Mouse (Mus musculus) MEL (cell line): ENCODE results near the gene Fa2h. TPM values are rescaled to one million over a fixed set of nuclear protein-coding genes. Genes with fewer than 3 reads are reported as not detected.

ENCODE experiments used
- DNase-seq: peaks from one replicate; pipeline ENCODE4 v3.0.0; 2011; ENCODE audit warnings: low read depth, low spot score
- H3K27ac ChIP-seq: 2 replicates; pipeline ENCODE4 v1.5.1; 2012; ENCODE audit warnings: low read depth, mild to moderate bottlenecking, control low read depth, low read length, moderate library complexity; ENCODE audit not compliant: control insufficient read depth
- H3K27me3 ChIP-seq, 2 experiments: fragments of 150-350 bp in 1 of 2; sonication (generic) in 1 of 2; 2 replicates each; pipeline ENCODE4 v1.6.1; 2012; ENCODE audit warnings: low read length in 2 of 2, mild to moderate bottlenecking in 2 of 2, improper control_type of control experiment in 1 of 2, moderate library complexity in 1 of 2; ENCODE audit not compliant: insufficient read depth in 2 of 2, control insufficient read depth in 1 of 2
- H3K36me3 ChIP-seq, 2 experiments: 2 replicates each; pipeline ENCODE4 v1.6.1; 2012 to 2014; ENCODE audit warnings: low read length in 2 of 2, improper control_type of control experiment in 1 of 2, inconsistent platforms in 1 of 2, mild to moderate bottlenecking in 1 of 2; ENCODE audit not compliant: insufficient read depth in 2 of 2, control insufficient read depth in 1 of 2
- H3K4me1 ChIP-seq, 2 experiments: fragments of 150-350 bp in 1 of 2; sonication (generic) in 1 of 2; 2 replicates each; pipeline ENCODE4 v1.6.1; 2012; ENCODE audit warnings: low read length in 2 of 2, improper control_type of control experiment in 1 of 2, mild to moderate bottlenecking in 1 of 2; ENCODE audit not compliant: insufficient read depth in 2 of 2, control insufficient read depth in 1 of 2
- H3K4me3 ChIP-seq, 2 experiments: fragments of 150-350 bp in 1 of 2; sonication (generic) in 1 of 2; 2 replicates each; pipeline ENCODE4 v1.5.1; 2012; ENCODE audit warnings: low read depth in 2 of 2, low read length in 2 of 2, mild to moderate bottlenecking in 2 of 2, moderate library complexity in 2 of 2, control low read depth in 1 of 2, improper control_type of control experiment in 1 of 2; ENCODE audit not compliant: control insufficient read depth in 1 of 2, insufficient read depth in 1 of 2
- H3K79me2 ChIP-seq: 2 replicates; pipeline ENCODE4 v1.6.1; 2012; ENCODE audit warnings: mild to moderate bottlenecking, low read length, moderate library complexity; ENCODE audit not compliant: control insufficient read depth, poor library complexity, insufficient read depth
- H3K9ac ChIP-seq: 2 replicates; pipeline ENCODE4 v1.6.1; 2012; ENCODE audit warnings: low read depth, mild to moderate bottlenecking, control low read depth, low read length, moderate library complexity; ENCODE audit not compliant: control insufficient read depth, poor library complexity, severe bottlenecking
- H3K9me3 ChIP-seq: fragments of 150-350 bp; sonication (generic); replicated peaks from 2 replicates; pipeline ENCODE4 v1.6.1; 2012; ENCODE audit warnings: mild to moderate bottlenecking, low read length, improper control_type of control experiment, moderate library complexity; ENCODE audit not compliant: insufficient read depth
- BHLHE40 ChIP-seq: IDR thresholded peaks from 2 replicates; pipeline ENCODE4 v1.6.1; 2012; ENCODE audit warnings: low read depth, mild to moderate bottlenecking, inconsistent platforms, low read length, improper control_type of control experiment, borderline replicate concordance
- CHD1 ChIP-seq: IDR thresholded peaks from 2 replicates; pipeline ENCODE4 v1.6.1; 2012; ENCODE audit warnings: low read depth, mild to moderate bottlenecking, inconsistent platforms, low read length, improper control_type of control experiment
- CHD2 ChIP-seq: IDR thresholded peaks from 2 replicates; pipeline ENCODE4 v1.6.1; 2011; ENCODE audit warnings: low read length, improper control_type of control experiment
- CTCF ChIP-seq, 3 experiments: IDR thresholded peaks in 2 of 3; conservative IDR thresholded peaks in 1 of 3; 2 replicates each; pipeline ENCODE4 v1.5.1; 2011 to 2012; ENCODE audit warnings: low read length in 3 of 3, low read depth in 2 of 3, mild to moderate bottlenecking in 2 of 3, improper control_type of control experiment in 1 of 3, inconsistent platforms in 1 of 3, mixed read lengths in 1 of 3, moderate library complexity in 1 of 3; ENCODE audit not compliant: control insufficient read depth in 1 of 3, insufficient read depth in 1 of 3, poor library complexity in 1 of 3, severe bottlenecking in 1 of 3
- E2F4 ChIP-seq: IDR thresholded peaks from 2 replicates; pipeline ENCODE4 v1.6.1; 2011; ENCODE audit warnings: low read depth, low read length, improper control_type of control experiment, borderline replicate concordance
- ELF1 ChIP-seq: IDR thresholded peaks from 2 replicates; pipeline ENCODE4 v1.6.1; 2014; ENCODE audit warnings: low read depth, mild to moderate bottlenecking, inconsistent platforms, low read length, improper control_type of control experiment, moderate library complexity
- ETS1 ChIP-seq: IDR thresholded peaks from 2 replicates; pipeline ENCODE4 v1.6.1; 2012; ENCODE audit warnings: low read depth, mild to moderate bottlenecking, inconsistent platforms, low read length, improper control_type of control experiment, moderate library complexity
- HCFC1 ChIP-seq: IDR thresholded peaks from 2 replicates; pipeline ENCODE4 v1.6.1; 2012; ENCODE audit warnings: low read depth, mild to moderate bottlenecking, inconsistent platforms, low read length, improper control_type of control experiment, moderate library complexity
- KAT2A ChIP-seq: conservative IDR thresholded peaks from 2 replicates; pipeline ENCODE4 v1.6.1; 2012; ENCODE audit warnings: low read depth, low read length, improper control_type of control experiment, inconsistent platforms
- MAZ ChIP-seq: IDR thresholded peaks from 2 replicates; pipeline ENCODE4 v1.6.1; 2012; ENCODE audit warnings: low read depth, mild to moderate bottlenecking, inconsistent platforms, low read length, improper control_type of control experiment
- MEF2A ChIP-seq: IDR thresholded peaks from 2 replicates; pipeline ENCODE4 v1.6.1; 2014; ENCODE audit warnings: low read depth, mild to moderate bottlenecking, inconsistent platforms, low read length, improper control_type of control experiment; ENCODE audit not compliant: poor library complexity, insufficient replicate concordance, severe bottlenecking; ENCODE audit errors: extremely low read depth
- MYB ChIP-seq: IDR thresholded peaks from 2 replicates; pipeline ENCODE4 v1.6.1; 2011; ENCODE audit warnings: mild to moderate bottlenecking, low read depth, low read length, improper control_type of control experiment
- NELFE ChIP-seq: IDR thresholded peaks from 2 replicates; pipeline ENCODE4 v1.6.1; 2011; ENCODE audit warnings: low read depth, low read length, improper control_type of control experiment
- NRF1 ChIP-seq: IDR thresholded peaks from 2 replicates; pipeline ENCODE4 v1.6.1; 2014; ENCODE audit warnings: low read depth, mild to moderate bottlenecking, inconsistent platforms, low read length, improper control_type of control experiment, moderate library complexity; ENCODE audit not compliant: poor library complexity, insufficient read depth, severe bottlenecking
- POLR2A ChIP-seq, 2 experiments: IDR thresholded peaks; 2 replicates each; pipeline ENCODE4 v1.6.1; 2011 to 2012; ENCODE audit warnings: low read length in 2 of 2, mild to moderate bottlenecking in 2 of 2, control low read depth in 1 of 2, improper control_type of control experiment in 1 of 2, low read depth in 1 of 2, moderate library complexity in 1 of 2; ENCODE audit not compliant: control insufficient read depth in 1 of 2, insufficient read depth in 1 of 2, poor library complexity in 1 of 2
- RAD21 ChIP-seq: IDR thresholded peaks from 2 replicates; pipeline ENCODE4 v1.6.1; 2011; ENCODE audit warnings: mild to moderate bottlenecking, low read depth, low read length, improper control_type of control experiment
- SIN3A ChIP-seq: IDR thresholded peaks from 2 replicates; pipeline ENCODE4 v1.6.1; 2012; ENCODE audit warnings: low read length, improper control_type of control experiment, inconsistent platforms
- SMC3 ChIP-seq: IDR thresholded peaks from 2 replicates; pipeline ENCODE4 v1.6.1; 2011; ENCODE audit warnings: low read depth, low read length, improper control_type of control experiment
- TBP ChIP-seq: IDR thresholded peaks from 2 replicates; pipeline ENCODE4 v1.8.0; 2011; ENCODE audit warnings: low read depth, low read length, improper control_type of control experiment
- USF2 ChIP-seq, 2 experiments: IDR thresholded peaks; 2 replicates each; pipeline ENCODE4 v1.6.1; 2011 to 2012; ENCODE audit warnings: improper control_type of control experiment in 2 of 2, low read length in 2 of 2, borderline replicate concordance in 1 of 2, inconsistent platforms in 1 of 2, low read depth in 1 of 2, mild to moderate bottlenecking in 1 of 2; ENCODE audit not compliant: insufficient read depth in 1 of 2
- ZC3H11A ChIP-seq: IDR thresholded peaks from 2 replicates; pipeline ENCODE4 v1.6.1; 2012; ENCODE audit warnings: low read depth, mild to moderate bottlenecking, inconsistent platforms, low read length, improper control_type of control experiment
- ZKSCAN1 ChIP-seq: IDR thresholded peaks from 2 replicates; pipeline ENCODE4 v1.6.1; 2012; ENCODE audit warnings: low read depth, mild to moderate bottlenecking, inconsistent platforms, low read length, improper control_type of control experiment, moderate library complexity
- ZMIZ1 ChIP-seq: IDR thresholded peaks from 2 replicates; pipeline ENCODE4 v1.6.1; 2012; ENCODE audit warnings: low read depth, mild to moderate bottlenecking, inconsistent platforms, low read length, improper control_type of control experiment, moderate library complexity
- ZNF384 ChIP-seq: IDR thresholded peaks from 2 replicates; pipeline ENCODE4 v1.6.1; 2012; ENCODE audit warnings: low read depth, mild to moderate bottlenecking, inconsistent platforms, low read length, improper control_type of control experiment
- polyA plus RNA-seq, 2 experiments: library from polyadenylated mRNA; stranded (reverse) in 1 of 2; unstranded in 1 of 2; fragments of >175 nt in 1 of 2; fragments of >200 nt in 1 of 2; gene quantifications; 2 replicates each; pipeline versions ENCODE4 v1.2.1 to v1.2.4; 2012; ENCODE audit warnings: low replicate concordance in 2 of 2, low read depth in 1 of 2; ENCODE audit not compliant: insufficient read length in 2 of 2, insufficient read depth in 1 of 2, missing spikeins in 1 of 2
- total RNA-seq: library from RNA; depleted of rRNA; stranded (reverse); fragments of 300-350 nt; gene quantifications from 2 replicates; pipeline ENCODE4 v1.2.3, GENCODE M21; 2012

The Fa2h gene
- total and polyA plus RNA-seq, 3 experiments: not detected

GRCm38 (mm10) chr8:111300597-111301546, 92.8 kb downstream of the Fa2h start (continued):
- TF ChIP-seq CHD1 (peak; percentile 54; the same call in 1 of the 2 replicates), BHLHE40 (no peak), POLR2A (IDR thresholded peaks at IDR 0.05; ENCODE audit: control insufficient read depth in 1 of 2, insufficient read depth in 1 of 2, low read depth in 1 of 2, low read length in 2 of 2, poor library complexity in 1 of 2) (no peak), USF2 (IDR thresholded peaks at IDR 0.05; ENCODE audit: borderline replicate concordance in 1 of 2, insufficient read depth in 1 of 2, low read depth in 1 of 2, low read length in 2 of 2) (no peak), CHD2 (no peak), ZC3H11A (no peak; the same call in 1 of the 2 replicates), ZNF384 (no peak), NELFE (no peak), HCFC1 (no peak), MEF2A (no peak)

GRCm38 (mm10) chr8:111299821-111300568, 93.6 kb downstream of the Fa2h start, which contains the start of gene Rfwd3:
Rfwd3 (minus strand) TSS chr8:111300222.
- Histone ChIP-seq H3K4me1 (peaks cover 2 to 4% of the 10 kb centered on the region in 2 experiments; a peak in 2 of 4 replicates), H3K9me3 (no peaks in the 10 kb centered on the region), H3K9ac (peak within 1 kb of the TSS; percentile 98), H3K79me2 (peaks cover 34% of the 10 kb centered on the region), H3K27ac (peak within 1 kb of the TSS; percentile 99), H3K27me3 (no peaks in the 10 kb centered on the region), H3K36me3 (peaks cover 12 to 25% of the 10 kb centered on the region in 2 experiments), H3K4me3 (peak within 1 kb of the TSS; percentile 80 to 82)
- TF ChIP-seq MYB (no peak), MAZ (peak; percentile 60; the same call in 1 of the 2 replicates), ZMIZ1 (peak; percentile 92; the same call in 1 of the 2 replicates), NELFE (peak; percentile 92), TBP (peak; percentile 64; the same call in 1 of the 2 replicates), SMC3 (no peak), CTCF (IDR thresholded peaks at IDR 0.05 in 2 of 3, conservative IDR thresholded peaks at IDR 0.05 in 1 of 3; ENCODE audit: control insufficient read depth in 1 of 3, insufficient read depth in 1 of 3, low read depth in 2 of 3, low read length in 3 of 3, poor library complexity in 1 of 3, severe bottlenecking in 1 of 3) (peak in 1 of 3 experiments; percentile 25; a peak in 1 of 6 replicates), KAT2A (peak; percentile 62; the same call in 1 of the 2 replicates), HCFC1 (peak; percentile 82), RAD21 (no peak), NRF1 (peak; percentile 76), CHD2 (0 out of 2 replicates have a peak, but pooled peaks have one; percentile 38), ELF1 (0 out of 2 replicates have a peak, but pooled peaks have one; percentile 35), SIN3A (no peak; the same call in 1 of the 2 replicates), ZKSCAN1 (no peak), ZNF384 (peak; percentile 95), ETS1 (no peak), E2F4 (peak; percentile 92), POLR2A (IDR thresholded peaks at IDR 0.05; ENCODE audit: control insufficient read depth in 1 of 2, insufficient read depth in 1 of 2, low read depth in 1 of 2, low read length in 2 of 2, poor library complexity in 1 of 2) (peak; percentile 82 to 90)
- peak; percentile 99 for DNase-seq
